Mouse (Mus musculus) ES-E14 (cell line): ENCODE measurements around the gene Taf5l. TPM values are rescaled to one million over a fixed set of nuclear protein-coding genes. Genes with fewer than 3 reads are reported as not detected.

Experiments used
- DNase-seq: peaks from one replicate; pipeline ENCODE4 v3.0.0-alpha.2; 2013; ENCODE audit warnings: low read depth, low spot score
- H3K27ac ChIP-seq: 2 replicates; pipeline ENCODE4 v1.5.1; 2012; ENCODE audit warnings: low read depth, mild to moderate bottlenecking, low read length, moderate library complexity, mixed read lengths; ENCODE audit not compliant: poor library complexity, insufficient read depth, severe bottlenecking
- H3K36me3 ChIP-seq: 2 replicates; pipeline ENCODE4 v1.6.1; 2012; ENCODE audit warnings: mild to moderate bottlenecking, low read length, moderate library complexity, mixed read lengths; ENCODE audit not compliant: control insufficient read depth, poor library complexity, insufficient read depth, severe bottlenecking
- H3K4me1 ChIP-seq, 2 experiments: fragments of 150-350 bp in 1 of 2; sonication (generic) in 1 of 2; 2 replicates each; pipeline ENCODE4 v1.6.1; 2012; ENCODE audit warnings: low read length in 2 of 2, mild to moderate bottlenecking in 1 of 2, mixed read lengths in 1 of 2; ENCODE audit not compliant: control insufficient read depth in 2 of 2, insufficient read depth in 2 of 2, poor library complexity in 1 of 2
- H3K4me3 ChIP-seq, 2 experiments: fragments of 150-350 bp in 1 of 2; sonication (generic) in 1 of 2; 2 replicates each; pipeline ENCODE4 v1.5.1; 2012; ENCODE audit warnings: low read length in 2 of 2, low read depth in 1 of 2, mild to moderate bottlenecking in 1 of 2, mixed read lengths in 1 of 2; ENCODE audit not compliant: insufficient read depth in 1 of 2, poor library complexity in 1 of 2, severe bottlenecking in 1 of 2
- H3K9ac ChIP-seq: 2 replicates; pipeline ENCODE4 v1.6.1; 2012; ENCODE audit warnings: low read depth, mild to moderate bottlenecking, low read length, mixed read lengths; ENCODE audit not compliant: poor library complexity, insufficient read depth, severe bottlenecking
- H3K9me3 ChIP-seq: fragments of 150-350 bp; sonication (generic); 2 replicates; pipeline ENCODE4 v1.6.1; 2012; ENCODE audit warnings: low read depth, mild to moderate bottlenecking, low read length; ENCODE audit not compliant: control insufficient read depth, insufficient read depth
- CHD2 ChIP-seq: IDR thresholded peaks from 2 replicates; pipeline ENCODE4 v1.6.1; 2014; ENCODE audit warnings: mild to moderate bottlenecking, low read depth, low read length, inconsistent platforms
- HCFC1 ChIP-seq: IDR thresholded peaks from 2 replicates; pipeline ENCODE4 v1.6.1; 2012; ENCODE audit warnings: low read length, inconsistent platforms, borderline replicate concordance; ENCODE audit not compliant: insufficient read depth
- MAFK ChIP-seq: IDR thresholded peaks from 2 replicates; pipeline ENCODE4 v1.6.1; 2014; ENCODE audit warnings: mild to moderate bottlenecking, low read depth, low read length, inconsistent platforms; ENCODE audit not compliant: insufficient read depth
- ZC3H11A ChIP-seq: IDR thresholded peaks from 2 replicates; pipeline ENCODE4 v1.6.1; 2012; ENCODE audit warnings: low read depth, mild to moderate bottlenecking, inconsistent platforms, low read length, borderline replicate concordance
- ZNF384 ChIP-seq: IDR thresholded peaks from 2 replicates; pipeline ENCODE4 v1.6.1; 2012; ENCODE audit warnings: low read depth, low read length, inconsistent platforms
- in situ Hi-C, 2 experiments: fragments of 600-800 bp; cut with MboI; formaldehyde crosslinking; loops; one replicate each; pipeline ENCODE4 v1.15.1; 2025; ENCODE audit warnings: low sequenced_read_pairs in 2 of 2, inconsistent platforms in 1 of 2; ENCODE audit not compliant: unreplicated experiment in 2 of 2
- total RNA-seq: library from RNA; depleted of rRNA; stranded (reverse); fragments of 300-350 nt; gene quantifications from 2 replicates; pipeline ENCODE4 v1.2.3, GENCODE M21; 2012

The Taf5l gene
- total RNA-seq, 1 experiment, result 95.4 TPM

GRCm38 (mm10) chr8:124056832-124057655 lies 35.8 kb upstream of the Taf5l start:
- Histone ChIP-seq H3K9ac (no peak overlapping the region), H3K4me3 (no peak overlapping the region), H3K9me3 (no peaks in the 10 kb centered on the region), H3K36me3 (peaks cover 4% of the 10 kb centered on the region; the same call in 1 of the 2 replicates), H3K4me1 (no peaks in the 10 kb centered on the region), H3K27ac (no peak overlapping the region)
- no peak for TF ChIP-seq ZC3H11A
- TF ChIP-seq HCFC1, result no peak
- TF ChIP-seq CHD2, result no peak
- TF ChIP-seq ZNF384, result no peak
- TF ChIP-seq MAFK, result no peak
- in situ Hi-C loops, result no loop called here
- no peak for DNase-seq

- no peak overlapping the region for H3K27ac ChIP-seq
- H3K4me3 ChIP-seq, result no peak overlapping the region
- in situ Hi-C loops, result loop anchor here (5.0 kb wide), 1 partner anchor 295 kb away; no protein-coding TSS in a partner anchor
- no peaks in the 10 kb centered on the region for H3K4me1 ChIP-seq
- no peaks in the 10 kb centered on the region for H3K9me3 ChIP-seq
- H3K36me3 ChIP-seq, result peaks cover 12% of the 10 kb centered on the region
- H3K9ac ChIP-seq, result no peak overlapping the region
- no peak for DNase-seq
- TF ChIP-seq ZNF384, result no peak
- TF ChIP-seq MAFK, result no peak
- no peak for TF ChIP-seq ZC3H11A
- TF ChIP-seq CHD2, result no peak
- TF ChIP-seq HCFC1, result no peak
Observed at GRCm38 (mm10) chr8:124052568-124052967, 31.4 kb upstream of the Taf5l start.

GRCm38 (mm10) chr8:124052110-124052509 lies 30.9 kb upstream of the Taf5l start:
- Histone ChIP-seq H3K4me3 (no peak overlapping the region), H3K9ac (no peak overlapping the region), H3K36me3 (peaks cover 16% of the 10 kb centered on the region), H3K9me3 (no peaks in the 10 kb centered on the region), H3K4me1 (no peaks in the 10 kb centered on the region), H3K27ac (no peak overlapping the region)
- DNase-seq, result peak; percentile 58
- TF ChIP-seq HCFC1 (no peak), ZNF384 (no peak), ZC3H11A (peak; percentile 89)
- in situ Hi-C loops, result loop anchor here (5.0 kb wide), 1 partner anchor 295 kb away; no protein-coding TSS in a partner anchor

DNA sequence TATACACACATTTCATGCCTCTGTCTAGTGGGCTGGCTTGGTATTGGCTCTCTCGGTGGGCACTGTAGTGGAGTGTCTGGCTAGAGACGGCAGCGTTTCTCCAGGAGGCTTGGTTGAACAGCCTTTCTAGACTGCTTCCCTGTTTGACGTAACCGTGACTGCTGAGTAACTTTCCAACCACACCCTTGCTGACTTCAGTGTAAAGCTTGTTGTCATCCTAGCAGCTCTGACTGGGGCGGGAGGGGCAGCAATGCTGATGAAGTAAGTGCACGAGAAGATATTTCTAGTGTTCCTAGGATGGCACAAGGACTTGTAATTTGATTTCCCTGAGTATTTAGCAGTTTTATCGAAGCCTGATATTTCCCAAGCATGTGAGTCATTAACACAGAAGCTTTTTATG lies 24.7 kb upstream of the Taf5l start:
- TF ChIP-seq MAFK (no peak), HCFC1 (no peak), ZC3H11A (no peak), ZNF384 (no peak)
- in situ Hi-C loops, result no loop called here
- H3K36me3 ChIP-seq, result peaks cover 42% of the 10 kb centered on the region
- no peak for DNase-seq
- no peak overlapping the region for H3K27ac ChIP-seq
- no peaks in the 10 kb centered on the region for H3K4me1 ChIP-seq
- H3K9me3 ChIP-seq, result no peaks in the 10 kb centered on the region
- no peak overlapping the region for H3K4me3 ChIP-seq
- H3K9ac ChIP-seq, result no peak overlapping the region

- Histone ChIP-seq H3K9me3 (no peaks in the 10 kb centered on the region), H3K4me3 (no peak overlapping the region), H3K4me1 (no peaks in the 10 kb centered on the region), H3K9ac (no peak overlapping the region), H3K36me3 (peaks cover 42% of the 10 kb centered on the region), H3K27ac (no peak overlapping the region)
- in situ Hi-C loops, result no loop called here
- TF ChIP-seq HCFC1 (no peak), MAFK (no peak), CHD2 (no peak), ZNF384 (no peak), ZC3H11A (no peak)
- no peak for DNase-seq
Observed at GRCm38 (mm10) chr8:124044931-124045330, 23.7 kb upstream of the Taf5l start.
